Mouse (Mus musculus) limb, embryonic 14.5 days (tissue): ENCODE measurements around the gene Itpr2. TPM values are rescaled to one million over a fixed set of nuclear protein-coding genes. Genes with fewer than 3 reads are reported as not detected.

Experiments
- ATAC-seq: fragments of 200-750 bp; cut with Nextera tagmentation; 2 replicates; pipeline ENCODE4 v1.8.0; 2017; ENCODE audit warnings: low read depth, moderate number of reproducible peaks, moderate TSS enrichment; ENCODE audit not compliant: low FRiP score
- DNase-seq: peaks from one replicate; pipeline ENCODE4 v3.0.0-alpha.2; 2015; ENCODE audit warnings: low spot score
- H3K27ac ChIP-seq: fragments of 300-500 bp; sonication (generic); replicated peaks from 2 replicates; pipeline ENCODE4 v1.5.1; 2014; ENCODE audit warnings: low read depth, mild to moderate bottlenecking, low read length, moderate library complexity, mixed read lengths
- H3K27me3 ChIP-seq: fragments of 300-500 bp; sonication (generic); 2 replicates; pipeline ENCODE4 v1.6.1; 2014; ENCODE audit warnings: low read length, mixed read lengths; ENCODE audit not compliant: control insufficient read depth, insufficient read depth
- H3K36me3 ChIP-seq: fragments of 300-500 bp; sonication (generic); 2 replicates; pipeline ENCODE4 v1.6.1; 2014; ENCODE audit warnings: mild to moderate bottlenecking, low read length, moderate library complexity, mixed read lengths; ENCODE audit not compliant: control insufficient read depth, insufficient read depth
- H3K4me1 ChIP-seq: fragments of 300-500 bp; sonication (generic); 2 replicates; pipeline ENCODE4 v1.6.1; 2014; ENCODE audit warnings: antibody characterized with exemption, low read length, mixed read lengths; ENCODE audit not compliant: control insufficient read depth, insufficient read depth
- H3K4me2 ChIP-seq: fragments of 300-500 bp; sonication (generic); replicated peaks from 2 replicates; pipeline ENCODE4 v1.6.1; 2014; ENCODE audit warnings: low read depth, mild to moderate bottlenecking, low read length, moderate library complexity; ENCODE audit not compliant: severe bottlenecking
- H3K4me3 ChIP-seq: fragments of 300-500 bp; sonication (generic); replicated peaks from 2 replicates; pipeline ENCODE4 v1.5.1; 2014; ENCODE audit warnings: low read length
- H3K9ac ChIP-seq: fragments of 300-500 bp; sonication (generic); 2 replicates; pipeline ENCODE4 v1.6.1; 2014; ENCODE audit warnings: mild to moderate bottlenecking, low read depth, low read length, moderate library complexity; ENCODE audit not compliant: severe bottlenecking
- H3K9me3 ChIP-seq: fragments of 300-500 bp; sonication (generic); 2 replicates; pipeline ENCODE4 v1.6.1; 2016; ENCODE audit warnings: low read length; ENCODE audit not compliant: control insufficient read depth
- POLR2A ChIP-seq: fragments of 200-500 bp; IDR thresholded peaks from 2 replicates; pipeline ENCODE4 v1.8.0; 2012; ENCODE audit warnings: inconsistent platforms, mild to moderate bottlenecking, moderate library complexity, borderline replicate concordance; ENCODE audit not compliant: insufficient read depth, insufficient read length; ENCODE audit errors: extremely low read depth
- WGBS: fragments of 180-500 bp; shearing (Covaris S2); extraction: QIAGEN DNeasy Blood & Tissue Kit; methylation state at CpG from one replicate; pipeline ENCODE4 v1.1.7; 2014; 5-methylcytosine and 5-hydroxymethylcytosine counted together
- polyA plus RNA-seq, 2 experiments: library from polyadenylated mRNA; depleted of rRNA in 1 of 2; stranded (reverse) in 1 of 2; unstranded in 1 of 2; fragments of >200 nt; fragmentation: Nextera tagmentation in 1 of 2; extraction: Ambion mirVana in 1 of 2; gene quantifications; 2 replicates each; pipeline versions ENCODE4 v1.2.1 to v1.2.3; 2012 to 2014

Itpr2 gene
- polyA plus RNA-seq, 2 experiments, result 4.7 to 11.3 TPM

DNA sequence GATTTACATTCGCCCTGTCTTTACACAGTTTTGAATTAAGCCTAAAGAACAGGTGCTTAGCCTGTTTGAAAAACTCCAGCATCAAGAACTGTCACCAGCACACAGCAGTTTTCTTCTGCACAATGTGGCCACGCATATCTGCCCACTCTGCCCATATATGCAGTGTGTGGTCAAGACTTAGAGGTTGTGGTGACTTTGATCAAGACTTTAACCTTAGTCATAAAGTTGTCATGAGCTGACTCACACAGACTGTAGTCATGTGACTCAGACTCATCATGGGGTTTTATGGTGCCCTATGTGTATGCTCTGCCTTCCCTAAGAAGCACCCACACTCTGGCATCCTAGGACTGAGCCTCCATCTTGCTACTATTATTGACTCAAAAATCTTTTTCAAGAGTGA lies 316.5 kb downstream of the Itpr2 start:
- no peaks in the 10 kb centered on the region for H3K36me3 ChIP-seq
- DNase-seq (no peak), ATAC-seq (no peak)
- H3K4me2 ChIP-seq, result no peak overlapping the region
- no peak for TF ChIP-seq POLR2A
- no peaks in the 10 kb centered on the region for H3K27me3 ChIP-seq
- 89% methylated on average over 2 of the region's 2 CpGs for WGBS
- H3K4me3 ChIP-seq, result no peak overlapping the region
- no peak overlapping the region for H3K27ac ChIP-seq
- peaks cover 16% of the 10 kb centered on the region for H3K4me1 ChIP-seq
- H3K9ac ChIP-seq, result no peak overlapping the region
- H3K9me3 ChIP-seq, result no peaks in the 10 kb centered on the region

DNA sequence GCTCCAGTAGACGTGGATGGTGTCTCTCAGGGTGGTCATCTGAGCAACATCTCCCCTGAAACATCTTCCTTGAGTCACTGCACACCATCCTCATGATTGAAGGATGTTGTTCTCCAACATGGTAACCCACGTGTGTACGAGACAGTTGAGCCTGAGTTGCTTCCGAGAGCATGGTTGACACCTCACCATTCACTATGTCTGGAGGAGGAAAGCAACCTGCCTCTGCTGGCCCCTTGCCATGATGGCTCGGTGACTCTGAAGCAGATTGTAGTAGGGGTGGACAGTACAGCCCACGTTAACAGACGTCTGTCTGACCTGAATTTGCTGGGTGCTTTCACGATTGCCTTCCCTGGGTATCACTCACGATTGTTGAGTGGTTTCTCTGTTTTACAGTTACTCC lies 317.3 kb downstream of the Itpr2 start:
- Histone ChIP-seq H3K4me1 (peaks cover 10% of the 10 kb centered on the region), H3K9ac (no peak overlapping the region), H3K9me3 (no peaks in the 10 kb centered on the region), H3K27me3 (no peaks in the 10 kb centered on the region), H3K4me2 (no peak overlapping the region), H3K27ac (no peak overlapping the region), H3K36me3 (no peaks in the 10 kb centered on the region), H3K4me3 (no peak overlapping the region)
- 90% methylated on average over 9 of the region's 9 CpGs for WGBS
- TF ChIP-seq POLR2A, result no peak
- DNase-seq (no peak), ATAC-seq (no peak)

DNA sequence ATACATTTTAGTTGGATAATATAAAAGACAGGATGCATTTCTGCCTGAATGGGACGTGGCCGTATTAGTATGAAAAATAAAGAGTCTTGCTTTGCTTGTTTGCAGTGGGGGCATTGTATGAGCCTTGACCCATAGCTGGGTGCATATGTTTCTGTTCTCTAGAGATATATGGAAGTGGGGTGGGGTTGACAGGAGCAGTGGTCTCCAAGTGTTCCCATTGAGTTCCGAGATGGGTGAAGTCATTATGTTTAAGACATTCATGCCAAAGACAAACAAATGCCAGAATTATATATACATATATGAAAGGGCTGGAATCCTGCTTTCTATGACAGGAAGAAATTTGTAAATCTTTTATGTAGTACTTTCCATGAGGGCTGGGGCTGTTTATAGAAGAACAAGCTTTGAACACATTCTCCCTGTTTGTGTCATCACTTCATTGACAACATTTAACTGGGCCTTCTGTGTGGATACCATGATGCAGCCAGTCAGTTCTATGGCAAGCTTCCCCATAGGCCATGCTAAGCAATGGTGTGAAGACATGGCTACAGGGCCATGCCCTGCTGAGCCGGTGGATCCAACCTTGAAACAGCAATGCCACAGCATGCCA lies 327.3 kb downstream of the Itpr2 start:
- no peaks in the 10 kb centered on the region for H3K27me3 ChIP-seq
- no peaks in the 10 kb centered on the region for H3K4me1 ChIP-seq
- no peak overlapping the region for H3K4me2 ChIP-seq
- H3K9me3 ChIP-seq, result no peaks in the 10 kb centered on the region
- H3K4me3 ChIP-seq, result no peak overlapping the region
- no peak for ATAC-seq
- 0 out of 2 replicates have a peak, but pooled peaks cover 2% of the 10 kb centered on the region for H3K36me3 ChIP-seq
- DNase-seq, result no peak
- H3K9ac ChIP-seq, result no peak overlapping the region
- no peak for TF ChIP-seq POLR2A
- WGBS, result 96% methylated on average over 4 of the region's 4 CpGs
- H3K27ac ChIP-seq, result no peak overlapping the region

DNA sequence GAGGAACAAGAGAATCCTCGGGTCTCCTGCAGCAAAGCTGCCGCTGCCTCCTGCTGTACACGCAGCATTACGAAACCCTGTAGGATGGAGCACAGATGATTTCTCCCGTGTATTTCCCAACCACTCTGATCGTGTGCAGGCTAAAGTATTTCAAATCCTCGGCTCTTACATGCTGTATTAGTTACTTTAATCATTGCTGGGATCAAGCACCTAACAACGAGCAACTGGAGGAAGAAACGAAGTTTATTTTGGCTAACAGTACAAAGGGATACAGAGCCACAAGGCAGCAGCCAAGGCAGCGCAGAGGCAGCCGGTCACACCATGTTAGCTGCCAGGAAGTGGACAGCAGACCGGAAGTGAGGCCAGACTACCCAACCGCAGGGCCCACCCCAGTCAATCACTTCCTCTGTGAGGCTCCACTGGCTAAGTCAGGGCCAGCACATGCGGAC lies 331.4 kb downstream of the Itpr2 start:
- Histone ChIP-seq H3K27me3 (no peaks in the 10 kb centered on the region), H3K4me1 (no peaks in the 10 kb centered on the region), H3K9me3 (no peaks in the 10 kb centered on the region), H3K4me2 (no peak overlapping the region), H3K4me3 (no peak overlapping the region), H3K9ac (no peak overlapping the region), H3K27ac (no peak overlapping the region), H3K36me3 (0 out of 2 replicates have a peak, but pooled peaks cover 2% of the 10 kb centered on the region)
- TF ChIP-seq POLR2A, result no peak
- DNase-seq, result peak; percentile 40
- ATAC-seq, result no peak
- WGBS, result 68% methylated on average over 14 of the region's 14 CpGs

DNA sequence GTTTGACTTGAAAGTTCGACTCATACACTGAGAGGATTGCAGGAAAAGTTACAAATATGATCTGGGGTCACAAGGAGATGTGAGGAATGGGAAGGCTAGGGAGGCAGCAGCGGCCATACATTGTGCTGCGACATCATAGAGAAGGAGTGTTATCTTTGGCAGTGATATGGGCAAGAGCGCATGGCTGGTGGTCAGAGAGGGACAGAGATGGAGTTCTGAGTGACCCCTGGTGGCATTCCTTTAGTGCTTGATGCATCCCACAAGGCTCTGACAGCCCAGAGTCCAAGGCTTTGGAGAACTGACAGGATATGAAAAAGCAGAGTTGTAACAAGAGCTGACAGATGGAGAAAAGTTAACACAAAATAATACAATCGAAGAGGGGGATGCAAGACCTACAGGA lies 334.8 kb downstream of the Itpr2 start:
- WGBS, result 84% methylated on average over 5 of the region's 5 CpGs
- no peaks in the 10 kb centered on the region for H3K27me3 ChIP-seq
- no peak for TF ChIP-seq POLR2A
- no peak for DNase-seq
- no peak overlapping the region for H3K9ac ChIP-seq
- H3K4me3 ChIP-seq, result no peak overlapping the region
- ATAC-seq, result no peak
- no peak overlapping the region for H3K27ac ChIP-seq
- no peaks in the 10 kb centered on the region for H3K4me1 ChIP-seq
- no peak overlapping the region for H3K4me2 ChIP-seq
- no peaks in the 10 kb centered on the region for H3K9me3 ChIP-seq
- 0 out of 2 replicates have a peak, but pooled peaks cover 2% of the 10 kb centered on the region for H3K36me3 ChIP-seq
